Mouse (Mus musculus) right cerebral cortex, postnatal 10 days (tissue): ENCODE results near the gene Ccl21b.
"Not testable (repeated sequence)": the region's sequence is repeated elsewhere in the genome, so short reads cannot be mapped to it uniquely, and the experiment has no call there.

Experiments used
- DNase-seq, 2 experiments: peaks; one replicate each; pipeline ENCODE4 v3.0.0; 2021; ENCODE audit warnings: low spot score in 2 of 2

The Ccl21b gene

GRCm38 (mm10) chr4:42255467-42255866, at the start of gene Ccl21b:
Ccl21b (plus strand) TSS chr4:42255767.
- DNase-seq, result not testable (repeated sequence)

- not testable (repeated sequence) for DNase-seq
Observed at GRCm38 (mm10) chr4:42240339-42240738, 15.2 kb upstream of the Ccl21b start, which contains the start of gene Gm10600. Gm10600 (plus strand) TSS chr4:42240639.

- DNase-seq, result not testable (repeated sequence)
Observed at GRCm38 (mm10) chr4:42293967-42294366, 38.4 kb downstream of the Ccl21b start, which contains the start of gene Gm21953. Gm21953 (plus strand) TSS chr4:42294267.
